Mouse (Mus musculus): ENCODE results near the gene Itgb7.

Itgb7 gene

DNA sequence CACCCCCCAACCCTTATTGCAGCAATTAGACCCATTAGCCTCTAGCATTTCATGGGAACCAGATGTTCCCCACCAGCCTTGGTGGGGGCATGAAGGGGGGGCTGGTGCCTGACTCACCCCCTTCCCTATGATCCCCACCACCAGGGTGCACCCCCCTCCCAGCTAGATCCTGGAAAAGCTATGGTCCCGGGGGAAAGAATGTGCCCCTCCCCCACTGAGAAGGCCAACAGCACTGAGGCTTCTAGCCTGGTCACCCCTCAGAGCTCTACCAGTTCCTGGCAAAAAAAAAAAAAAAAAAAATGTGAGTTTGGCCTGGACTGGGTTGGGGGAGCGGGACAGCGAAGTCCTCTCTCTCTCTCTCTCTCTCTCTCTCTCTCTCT is 17.1 kb upstream of the Itgb7 start:
- DNase-seq (ENCODE audit: low spot score): no peak

DNA sequence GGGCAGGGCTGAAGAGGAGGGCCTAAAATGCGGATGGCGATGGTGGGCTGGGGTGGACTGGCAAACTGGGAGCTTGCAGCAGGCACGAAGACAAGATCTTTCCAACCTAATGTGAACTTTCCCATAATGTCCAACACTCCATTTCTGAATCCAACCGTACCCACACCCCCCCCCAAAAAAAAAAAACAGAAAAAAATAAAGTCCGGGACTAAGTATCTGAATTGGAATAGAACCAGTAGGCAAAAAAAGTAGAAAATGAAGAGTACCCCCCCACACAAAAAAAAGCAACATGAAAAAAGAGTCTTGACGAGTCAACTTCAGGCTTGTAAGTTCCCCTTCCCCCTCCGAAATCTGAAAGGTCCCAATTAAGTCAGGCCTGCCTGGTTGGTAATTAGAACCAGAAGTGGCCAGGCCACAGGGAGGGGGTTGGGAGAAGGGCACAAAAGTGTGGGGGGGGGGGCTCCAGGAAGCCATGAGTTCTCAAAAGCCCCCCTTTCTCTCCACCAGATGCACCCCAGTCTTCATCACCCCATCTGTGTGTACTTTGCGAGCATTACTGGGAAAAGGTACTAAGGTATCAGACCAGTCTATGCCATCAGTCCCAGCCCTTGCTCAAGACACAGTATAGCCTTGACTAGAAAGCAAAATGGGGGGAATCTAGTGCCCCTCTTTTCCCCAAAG is 16.5 kb upstream of the Itgb7 start:
- DNase-seq (ENCODE audit: low spot score): no peak

DNA sequence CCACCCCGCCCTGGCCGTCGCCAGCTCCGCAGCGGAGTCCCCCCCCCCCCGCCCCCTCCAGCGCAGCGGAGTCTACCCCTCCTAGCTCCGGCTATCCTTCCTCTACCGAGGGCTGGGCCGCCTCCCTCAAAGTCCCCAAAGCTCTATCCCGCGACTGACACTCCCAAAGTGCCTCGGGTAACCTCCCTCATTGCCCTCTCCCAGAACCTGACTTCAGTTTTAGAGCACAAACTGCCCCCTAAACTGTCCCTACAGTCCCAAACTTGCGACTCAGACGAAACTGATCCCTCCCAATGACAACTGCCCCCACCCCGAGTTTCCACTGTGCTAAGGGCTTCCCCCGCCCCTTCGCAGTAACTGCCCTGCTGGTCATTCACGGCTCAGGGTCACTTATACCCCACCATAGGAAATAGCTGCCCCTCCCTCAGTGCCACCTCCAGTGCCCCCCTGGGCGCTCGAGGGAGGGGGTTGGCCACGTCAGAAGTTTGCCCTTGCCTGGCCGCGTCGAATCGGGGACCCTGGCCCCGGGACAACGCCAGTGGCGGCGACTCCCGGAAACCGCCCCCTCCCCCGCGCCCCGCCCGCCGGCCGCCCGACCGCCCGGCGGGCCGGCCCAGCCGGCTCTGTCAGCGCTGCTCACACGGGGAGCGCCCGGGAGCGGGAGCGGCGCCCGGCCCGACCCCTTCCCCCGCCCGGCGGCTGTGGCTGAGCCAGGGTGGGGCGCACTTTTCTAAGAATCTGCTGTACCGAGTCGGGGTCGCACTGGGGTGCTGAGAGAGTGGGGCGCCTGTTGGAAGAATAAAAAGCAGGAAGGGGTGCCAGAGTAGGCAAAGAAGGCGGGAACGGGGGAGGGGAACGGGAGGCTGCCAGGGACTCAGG is 15.7 kb upstream of the Itgb7 start:
- DNase-seq (ENCODE audit: low spot score): peak; percentile 78

GRCm38 (mm10) chr15:102246866-102247251 is 15.1 kb upstream of the Itgb7 start:
- peak; percentile 97 for DNase-seq (ENCODE audit: low spot score)

- DNase-seq (ENCODE audit: low spot score): peak; percentile 82
Measured at GRCm38 (mm10) chr15:102245891-102246741, 14.4 kb upstream of the Itgb7 start.

GRCm38 (mm10) chr15:102245461-102245881 is 13.7 kb upstream of the Itgb7 start:
- no peak for DNase-seq (ENCODE audit: low spot score)

- no peak for DNase-seq (ENCODE audit: low spot score)
Measured at GRCm38 (mm10) chr15:102244306-102245191, 12.8 kb upstream of the Itgb7 start.

DNA sequence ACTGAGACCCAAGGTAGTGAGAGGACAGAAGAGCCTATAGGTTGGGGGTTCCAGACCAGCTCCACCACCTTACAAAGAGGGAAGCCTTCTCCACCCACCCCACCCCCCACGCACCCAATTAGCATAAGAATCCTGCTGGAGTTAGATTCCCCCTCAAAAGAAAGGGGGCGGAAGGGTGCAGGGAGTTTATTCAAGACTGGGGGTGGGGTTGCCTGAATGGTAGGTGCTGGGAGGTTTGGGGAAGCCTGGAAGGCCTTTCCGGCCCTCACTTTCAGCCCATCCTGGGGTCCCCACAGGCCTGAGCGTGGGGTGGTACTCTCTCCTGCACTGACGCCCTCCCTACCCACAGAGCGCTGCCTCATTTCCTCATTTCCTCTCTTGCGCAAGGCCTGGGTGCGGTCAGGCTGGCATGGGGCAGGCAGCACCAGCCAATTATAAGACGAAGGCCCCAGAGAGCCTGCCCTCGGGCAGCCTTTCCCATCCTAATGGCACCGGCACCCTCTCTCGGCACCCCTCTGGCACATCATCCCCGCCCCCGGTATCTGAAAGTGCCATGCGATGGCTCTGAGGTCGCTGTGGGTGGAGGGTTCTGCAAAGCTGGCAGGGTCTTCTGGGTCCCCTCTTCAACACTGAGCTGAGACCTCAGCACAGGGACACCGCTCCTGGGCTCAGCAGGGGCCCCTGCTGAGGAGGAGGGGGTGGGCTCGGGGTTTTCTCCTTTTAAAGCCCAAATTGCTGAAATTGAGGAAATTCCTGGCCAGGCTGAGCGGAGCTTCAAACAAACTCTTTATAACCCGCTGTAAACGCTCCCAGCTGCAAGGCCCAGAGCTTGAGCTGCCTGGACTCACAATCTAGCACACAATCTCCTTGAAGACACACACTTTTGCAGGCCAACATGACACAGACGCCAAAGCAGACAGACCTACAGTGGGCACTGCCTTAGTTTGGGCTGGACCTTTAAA is 11.8 kb upstream of the Itgb7 start:
- DNase-seq (ENCODE audit: low spot score): peak; percentile 94

DNA sequence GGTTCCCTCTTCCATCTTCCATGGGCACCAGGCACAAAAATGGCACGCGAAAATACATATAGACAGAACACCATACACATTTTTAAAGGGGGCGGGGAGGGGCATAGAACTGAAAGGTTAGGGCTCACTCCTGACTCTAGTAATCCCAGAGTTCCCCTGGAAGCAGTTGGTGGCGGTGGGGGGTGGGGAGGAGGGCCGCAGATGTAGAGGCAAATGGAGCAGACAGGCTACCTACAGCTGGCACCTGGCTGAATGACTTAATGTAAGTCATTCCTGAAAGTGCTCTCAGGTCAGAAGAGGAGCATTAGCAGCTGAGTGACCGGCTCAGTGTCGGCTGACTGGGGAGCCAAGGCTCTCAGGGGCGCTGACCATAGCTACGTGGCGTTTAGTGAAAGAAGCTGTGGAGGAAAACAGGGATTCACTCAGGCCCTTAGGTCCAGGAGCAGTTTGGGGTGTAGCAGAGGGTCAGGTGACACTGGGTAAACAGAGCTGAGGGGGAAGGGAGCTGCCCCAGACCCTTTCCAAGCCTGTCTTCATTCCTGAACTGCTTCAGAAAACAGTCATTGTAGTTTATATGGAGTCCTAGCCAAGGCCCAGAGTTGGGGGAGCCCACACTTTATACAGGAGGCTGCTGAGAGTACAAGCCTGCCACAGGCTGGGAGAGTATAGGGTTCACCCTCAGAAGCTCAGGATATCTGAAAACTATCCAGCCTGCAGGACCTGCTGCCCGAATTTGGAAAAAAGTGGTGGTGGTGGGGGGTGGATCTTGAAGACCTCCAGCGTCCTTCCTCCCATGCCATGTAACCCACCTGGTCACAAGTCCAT is 10.9 kb upstream of the Itgb7 start:
- no peak for DNase-seq (ENCODE audit: low spot score)

DNA sequence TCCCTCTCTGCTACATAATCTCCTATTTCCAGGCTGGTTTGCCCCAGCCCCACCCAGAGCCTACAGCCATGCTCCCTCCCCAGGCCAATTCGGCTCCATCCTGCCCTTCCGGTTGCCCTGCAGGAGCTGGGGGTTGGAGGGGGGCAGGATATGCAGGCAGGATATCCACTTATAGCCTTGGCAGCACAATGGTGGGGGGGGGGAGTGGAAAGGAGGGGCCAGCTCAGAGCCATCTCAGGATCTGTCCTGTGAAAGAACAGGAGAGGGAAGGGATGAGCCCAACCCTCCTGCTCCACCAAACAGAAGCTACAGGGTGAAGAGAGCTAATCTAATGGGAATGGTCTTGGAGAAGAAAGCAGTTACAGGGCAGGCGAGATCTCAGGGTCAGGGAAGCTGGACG is 8.9 kb upstream of the Itgb7 start:
- peak; percentile 68 for DNase-seq (ENCODE audit: low spot score)

- no peak for DNase-seq (ENCODE audit: low spot score)
Measured at GRCm38 (mm10) chr15:102239851-102240250, 8.1 kb upstream of the Itgb7 start.

GRCm38 (mm10) chr15:102239260-102239590 is 7.5 kb upstream of the Itgb7 start:
- DNase-seq (ENCODE audit: low spot score): peak; percentile 80

- DNase-seq (ENCODE audit: low spot score): no peak
Measured at GRCm38 (mm10) chr15:102238543-102239259, 7.0 kb upstream of the Itgb7 start.

- peak; percentile 67 for DNase-seq (ENCODE audit: low spot score)
Measured at GRCm38 (mm10) chr15:102235371-102236027, 3.8 kb upstream of the Itgb7 start.

DNA sequence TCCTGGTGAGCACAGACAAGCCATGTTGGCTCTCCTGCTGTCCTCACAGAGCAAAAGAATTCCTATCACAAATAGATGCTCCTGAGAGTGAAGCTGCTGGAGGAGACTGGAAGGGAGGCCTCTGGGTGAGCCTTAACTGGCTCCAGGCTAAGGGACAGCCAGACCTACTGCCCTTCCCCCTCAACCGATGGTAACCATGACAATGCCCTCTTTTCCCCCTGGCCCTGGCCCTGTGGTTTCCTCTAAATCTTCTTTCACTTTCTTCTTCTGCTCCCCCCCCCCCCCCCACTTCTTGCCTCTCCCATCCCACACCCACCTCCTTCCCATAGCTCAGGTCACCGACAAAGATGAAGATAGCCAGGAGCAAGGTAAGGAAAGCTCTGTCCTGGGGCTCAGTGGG is 2.2 kb upstream of the Itgb7 start:
- no peak for DNase-seq (ENCODE audit: low spot score)

GRCm38 (mm10) chr15:102232764-102233163 is 1.0 kb upstream of the Itgb7 start:
- DNase-seq (ENCODE audit: low spot score): no peak

- DNase-seq (ENCODE audit: low spot score): no peak
Measured at GRCm38 (mm10) chr15:102230408-102231321, 1.1 kb downstream of the Itgb7 start.

Data from lung, postnatal 25 days (tissue).